Mouse (Mus musculus) midbrain, embryonic 15.5 days (tissue): ENCODE measurements at regions not wholly inside any gene's neighbourhood (a gene's known extent, or its start where the extent isn't known, plus 50 kb on each side); places are given as distances from the start of the nearest gene placed in this dataset.

ENCODE experiments used
- ATAC-seq: fragments of 200-750 bp; cut with Nextera tagmentation; replicated peaks from 2 replicates; pipeline ENCODE4 v1.8.0; 2017; ENCODE audit warnings: moderate TSS enrichment
- H3K27ac ChIP-seq: fragments of 300-500 bp; sonication (generic); 2 replicates; pipeline ENCODE4 v1.5.1; 2015; ENCODE audit warnings: mild to moderate bottlenecking, inconsistent platforms
- H3K27me3 ChIP-seq: fragments of 300-500 bp; sonication (generic); replicated peaks from 2 replicates; pipeline ENCODE4 v1.6.1; 2015; ENCODE audit warnings: inconsistent platforms
- H3K36me3 ChIP-seq: fragments of 300-500 bp; sonication (generic); replicated peaks from 2 replicates; pipeline ENCODE4 v1.6.1; 2015; ENCODE audit warnings: inconsistent platforms
- H3K4me1 ChIP-seq: fragments of 300-500 bp; sonication (generic); 2 replicates; pipeline ENCODE4 v1.6.1; 2015; ENCODE audit warnings: inconsistent platforms
- H3K4me2 ChIP-seq: fragments of 300-500 bp; sonication (generic); 2 replicates; pipeline ENCODE4 v1.6.1; 2015; ENCODE audit warnings: inconsistent platforms, mild to moderate bottlenecking, moderate library complexity
- H3K4me3 ChIP-seq: fragments of 300-500 bp; sonication (generic); 2 replicates; pipeline ENCODE4 v1.5.1; 2015; ENCODE audit warnings: mild to moderate bottlenecking, inconsistent platforms
- H3K9ac ChIP-seq: fragments of 300-500 bp; sonication (generic); 2 replicates; pipeline ENCODE4 v1.6.1; 2015; ENCODE audit warnings: mild to moderate bottlenecking, inconsistent platforms
- H3K9me3 ChIP-seq: fragments of 300-500 bp; sonication (generic); 2 replicates; pipeline ENCODE4 v1.6.1; 2016; ENCODE audit warnings: inconsistent platforms
- WGBS: fragments of 180-500 bp; shearing (Covaris S2); methylation state at CpG from one replicate; pipeline ENCODE4 v1.1.7; 2015; ENCODE audit warnings: mixed read lengths; 5-methylcytosine and 5-hydroxymethylcytosine counted together

GRCm38 (mm10) chr2:93135324-93135723 is 52.0 kb upstream of the Trp53i11 start:
- H3K36me3 ChIP-seq = no peaks in the 10 kb centered on the region
- no peak overlapping the region for H3K4me2 ChIP-seq
- no peaks in the 10 kb centered on the region for H3K9me3 ChIP-seq
- no peak overlapping the region for H3K27ac ChIP-seq
- H3K9ac ChIP-seq = no peak overlapping the region
- no peak for ATAC-seq
- 74% methylated on average over 7 of the region's 7 CpGs for WGBS
- H3K27me3 ChIP-seq = no peaks in the 10 kb centered on the region
- H3K4me3 ChIP-seq = no peak overlapping the region
- no peaks in the 10 kb centered on the region for H3K4me1 ChIP-seq

GRCm38 (mm10) chr2:93133301-93133971 is 53.9 kb upstream of the Trp53i11 start:
- Histone ChIP-seq H3K4me1 (no peaks in the 10 kb centered on the region), H3K27ac (no peak overlapping the region)

GRCm38 (mm10) chr2:93131825-93132623 is 55.3 kb upstream of the Trp53i11 start:
- Histone ChIP-seq H3K9me3 (no peaks in the 10 kb centered on the region), H3K9ac (no peak overlapping the region), H3K4me3 (no peak overlapping the region), H3K36me3 (no peaks in the 10 kb centered on the region), H3K27me3 (no peaks in the 10 kb centered on the region), H3K4me1 (no peaks in the 10 kb centered on the region), H3K27ac (no peak overlapping the region), H3K4me2 (no peak overlapping the region)
- 0 out of 2 replicates have a peak, but pooled peaks have one; percentile 37 for ATAC-seq
- WGBS = 59% methylated on average over 9 of the region's 9 CpGs

More at GRCm38 (mm10) chr2:93133301-93133971, 53.9 kb upstream of the Trp53i11 start:
- Histone ChIP-seq H3K9me3 (no peaks in the 10 kb centered on the region), H3K4me3 (no peak overlapping the region), H3K27me3 (no peaks in the 10 kb centered on the region), H3K4me2 (no peak overlapping the region), H3K9ac (no peak overlapping the region), H3K36me3 (no peaks in the 10 kb centered on the region)
- ATAC-seq = no peak
- 74% methylated on average over 10 of the region's 10 CpGs for WGBS

DNA sequence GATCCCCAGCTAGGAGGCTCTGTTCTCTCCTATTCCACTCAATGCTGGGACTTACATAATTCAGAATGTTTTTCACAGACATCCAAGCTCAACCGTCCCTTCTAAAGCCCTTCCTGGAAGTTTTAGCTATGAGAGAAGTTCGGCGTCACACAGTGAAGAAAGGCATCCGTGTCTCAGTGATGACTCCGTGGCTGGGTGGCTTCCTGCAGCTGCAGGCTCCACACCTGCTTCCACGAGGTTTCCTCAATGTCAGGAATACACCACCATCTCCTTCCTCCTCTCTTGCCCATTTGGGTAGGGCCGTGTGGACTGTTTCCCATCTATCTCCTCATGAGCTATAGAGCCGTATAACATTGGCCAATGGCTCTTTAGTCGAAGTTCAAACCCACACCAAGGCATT is 56.1 kb upstream of the Trp53i11 start:
- Histone ChIP-seq H3K4me1 (peaks cover 6% of the 10 kb centered on the region; the same call in 1 of the 2 replicates), H3K9me3 (no peaks in the 10 kb centered on the region), H3K27me3 (no peaks in the 10 kb centered on the region), H3K9ac (no peak overlapping the region), H3K36me3 (no peaks in the 10 kb centered on the region), H3K27ac (no peak overlapping the region), H3K4me2 (no peak overlapping the region), H3K4me3 (no peak overlapping the region)
- no peak for ATAC-seq
- 85% methylated on average over 9 of the region's 9 CpGs for WGBS

DNA sequence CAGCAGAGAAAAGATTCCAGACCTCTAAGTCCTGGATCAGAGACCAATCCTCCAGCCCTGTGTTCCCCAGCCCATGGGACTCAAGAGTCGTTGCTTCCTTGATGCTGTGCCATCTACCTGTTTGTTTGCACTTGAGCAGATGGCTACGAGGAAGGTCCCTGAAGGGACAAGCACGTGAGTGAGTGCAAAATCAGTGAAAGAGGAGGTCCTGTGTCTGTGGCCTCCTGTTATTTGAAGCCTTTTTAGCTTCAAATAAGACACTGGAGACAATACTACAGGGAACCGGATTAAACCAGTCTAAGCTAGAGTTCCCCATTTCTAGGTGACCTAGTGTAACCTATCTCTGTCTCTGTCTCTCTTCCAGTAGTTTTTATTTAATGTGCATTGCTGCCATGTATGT is 58.2 kb upstream of the Trp53i11 start:
- Histone ChIP-seq H3K4me3 (no peak overlapping the region), H3K27ac (no peak overlapping the region), H3K9me3 (no peaks in the 10 kb centered on the region), H3K36me3 (no peaks in the 10 kb centered on the region), H3K27me3 (no peaks in the 10 kb centered on the region), H3K9ac (no peak overlapping the region), H3K4me2 (no peak overlapping the region), H3K4me1 (peaks cover 10% of the 10 kb centered on the region)
- WGBS = 60% methylated on average over 4 of the region's 4 CpGs
- ATAC-seq = no peak

DNA sequence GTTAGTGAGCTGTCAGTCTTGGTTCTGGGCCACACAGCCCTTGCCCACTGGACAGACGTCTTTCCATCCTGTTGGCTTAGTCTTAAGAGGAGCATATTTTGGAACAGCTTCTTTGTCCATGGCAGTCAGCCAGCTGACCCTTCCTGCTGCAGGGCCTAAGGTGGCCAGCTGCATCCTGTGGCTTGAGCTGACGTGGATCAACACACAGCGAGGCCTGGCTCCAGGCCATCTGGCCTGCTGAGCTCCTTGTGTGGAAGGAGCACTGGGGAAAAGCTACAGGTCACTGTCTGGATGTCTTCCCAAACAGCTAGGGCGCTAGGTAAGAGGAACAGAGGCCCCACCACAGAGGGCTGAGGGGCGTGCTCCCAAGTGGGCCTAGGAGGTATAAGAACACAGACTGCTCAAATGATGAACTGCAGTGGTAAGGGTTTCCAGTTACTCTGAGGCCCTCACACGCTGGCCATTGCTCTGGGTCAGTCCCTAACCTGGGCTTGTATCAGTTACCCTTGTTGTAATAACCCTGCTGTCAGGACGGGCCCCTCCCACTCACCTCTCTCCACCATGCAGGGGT is 60.7 kb upstream of the Trp53i11 start:
- H3K4me3 ChIP-seq = no peak overlapping the region
- no peaks in the 10 kb centered on the region for H3K36me3 ChIP-seq
- 0 out of 2 replicates have a peak overlapping the region, but pooled peaks have one; percentile 4 for H3K27ac ChIP-seq
- H3K4me1 ChIP-seq = peaks cover 23% of the 10 kb centered on the region
- no peaks in the 10 kb centered on the region for H3K9me3 ChIP-seq
- H3K27me3 ChIP-seq = no peaks in the 10 kb centered on the region
- WGBS = 60% methylated on average over 7 of the region's 7 CpGs
- H3K4me2 ChIP-seq = no peak overlapping the region
- peak; percentile 40 for ATAC-seq
- no peak overlapping the region for H3K9ac ChIP-seq

- Histone ChIP-seq H3K9ac (no peak overlapping the region), H3K36me3 (no peaks in the 10 kb centered on the region), H3K4me3 (no peak overlapping the region), H3K27ac (0 out of 2 replicates have a peak overlapping the region, but pooled peaks have one; percentile 4), H3K9me3 (no peaks in the 10 kb centered on the region), H3K27me3 (no peaks in the 10 kb centered on the region), H3K4me1 (peaks cover 25% of the 10 kb centered on the region), H3K4me2 (no peak overlapping the region)
- WGBS = 38% methylated on average over 7 of the region's 7 CpGs
- peak; percentile 30 for ATAC-seq
These were observed 61.2 kb upstream of the Trp53i11 start for GRCm38 (mm10) chr2:93126112-93126511.

DNA sequence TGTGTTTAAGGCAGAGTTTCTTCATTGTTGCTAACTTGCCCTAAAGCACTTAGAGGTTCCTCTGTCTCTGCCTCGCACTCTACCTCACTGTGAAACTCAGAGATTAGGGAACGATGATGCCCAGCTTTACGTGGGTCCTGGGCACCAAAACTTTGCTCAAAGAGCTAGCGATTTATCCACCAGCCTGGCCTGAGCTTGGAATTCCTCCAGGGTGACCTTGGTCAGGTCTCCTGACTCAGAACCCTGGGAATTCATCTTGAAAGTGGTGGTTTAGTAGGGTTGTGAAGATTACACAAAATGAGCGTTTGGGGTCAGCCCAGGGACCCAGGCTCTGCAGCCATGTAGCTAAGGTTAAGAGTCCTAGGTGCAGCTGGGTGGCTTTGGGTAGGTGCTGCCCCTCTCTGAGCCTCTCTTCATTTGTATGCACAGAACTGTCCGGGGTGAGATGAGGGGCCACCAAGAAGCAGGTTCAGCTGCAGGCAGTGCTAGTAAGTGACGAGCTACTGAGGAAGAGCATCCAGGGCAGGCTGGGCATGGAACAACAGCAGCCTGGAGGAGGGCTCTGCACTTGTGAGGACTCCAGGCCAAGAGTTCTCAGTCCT is 62.4 kb upstream of the Trp53i11 start:
- ATAC-seq = no peak

GRCm38 (mm10) chr2:93123829-93124228 is 63.5 kb upstream of the Trp53i11 start:
- WGBS = 59% methylated on average over 11 of the region's 11 CpGs
- Histone ChIP-seq H3K4me3 (no peak overlapping the region), H3K9me3 (no peaks in the 10 kb centered on the region), H3K4me1 (peaks cover 36% of the 10 kb centered on the region), H3K9ac (no peak overlapping the region), H3K4me2 (no peak overlapping the region), H3K27me3 (no peaks in the 10 kb centered on the region), H3K36me3 (no peaks in the 10 kb centered on the region), H3K27ac (no peak overlapping the region)
- ATAC-seq = no peak

More for the DNA sequence above, 62.4 kb upstream of the Trp53i11 start:
- H3K27me3 ChIP-seq = no peaks in the 10 kb centered on the region
- no peak overlapping the region for H3K4me3 ChIP-seq
- no peaks in the 10 kb centered on the region for H3K9me3 ChIP-seq
- H3K36me3 ChIP-seq = no peaks in the 10 kb centered on the region
- no peak overlapping the region for H3K4me2 ChIP-seq
- WGBS = 87% methylated on average over 7 of the region's 7 CpGs
- H3K9ac ChIP-seq = no peak overlapping the region
- H3K4me1 ChIP-seq = peaks cover 25% of the 10 kb centered on the region
- no peak overlapping the region for H3K27ac ChIP-seq

DNA sequence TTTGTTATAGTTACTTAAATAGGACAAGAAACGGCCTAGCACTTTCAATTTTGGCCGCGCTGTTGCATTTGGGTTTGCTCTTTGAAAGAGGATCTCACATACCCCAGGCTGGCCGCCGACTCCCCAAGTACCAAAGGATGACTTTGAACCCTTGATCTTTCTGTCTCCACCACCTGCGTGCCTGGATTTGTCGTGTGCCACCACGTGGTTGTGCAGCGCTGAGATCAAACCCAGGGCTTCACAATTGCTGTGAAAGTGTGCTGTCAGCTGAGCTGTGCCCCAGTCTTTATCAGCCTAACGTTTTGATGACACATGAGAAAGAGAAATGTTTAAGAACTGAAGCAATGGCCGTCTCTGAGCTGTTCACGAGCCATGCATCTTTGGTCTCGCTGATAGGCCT is 67.0 kb upstream of the Trp53i11 start:
- H3K27me3 ChIP-seq = no peaks in the 10 kb centered on the region
- 79% methylated on average over 13 of the region's 13 CpGs for WGBS
- no peak overlapping the region for H3K4me3 ChIP-seq
- no peak overlapping the region for H3K9ac ChIP-seq
- H3K27ac ChIP-seq = no peak overlapping the region
- ATAC-seq = peak; percentile 18; the same call in 1 of the 2 replicates
- H3K4me1 ChIP-seq = peaks cover 28% of the 10 kb centered on the region
- no peaks in the 10 kb centered on the region for H3K36me3 ChIP-seq
- H3K4me2 ChIP-seq = no peak overlapping the region
- H3K9me3 ChIP-seq = no peaks in the 10 kb centered on the region

- H3K27ac ChIP-seq = no peak overlapping the region
- ATAC-seq = peak; percentile 49; the same call in 1 of the 2 replicates
- no peak overlapping the region for H3K4me2 ChIP-seq
- no peak overlapping the region for H3K9ac ChIP-seq
- 36% methylated on average over 8 of the region's 8 CpGs for WGBS
- H3K4me1 ChIP-seq = peaks cover 28% of the 10 kb centered on the region
- H3K27me3 ChIP-seq = no peaks in the 10 kb centered on the region
- no peak overlapping the region for H3K4me3 ChIP-seq
- H3K36me3 ChIP-seq = no peaks in the 10 kb centered on the region
- no peaks in the 10 kb centered on the region for H3K9me3 ChIP-seq
These were observed 68.3 kb upstream of the Trp53i11 start for GRCm38 (mm10) chr2:93119001-93119400.

DNA sequence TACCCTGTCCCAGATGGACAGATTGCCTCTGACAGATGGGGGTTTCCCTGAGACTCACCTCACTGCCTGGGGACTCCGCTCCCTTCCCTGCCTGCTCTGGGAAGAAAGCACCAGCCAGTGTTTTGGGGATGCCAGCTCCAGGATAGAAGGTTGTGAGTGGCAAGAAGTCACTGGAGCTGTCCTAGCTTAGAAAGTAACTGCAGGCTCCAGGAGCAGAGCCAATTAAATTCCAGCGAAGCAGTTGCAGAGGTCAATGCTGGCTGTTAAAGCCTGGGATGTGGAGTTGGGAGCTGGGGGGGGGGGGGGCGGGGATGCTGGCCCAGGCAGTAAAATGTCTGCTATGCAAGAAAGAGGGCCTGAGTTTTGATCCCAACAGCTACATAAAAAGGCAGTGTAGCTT is 69.3 kb upstream of the Prdm11 start:
- 62% methylated on average over 3 of the region's 3 CpGs for WGBS
- no peak overlapping the region for H3K4me3 ChIP-seq
- H3K36me3 ChIP-seq = no peaks in the 10 kb centered on the region
- no peak overlapping the region for H3K4me2 ChIP-seq
- H3K4me1 ChIP-seq = peaks cover 12% of the 10 kb centered on the region; the same call in 1 of the 2 replicates
- ATAC-seq = no peak
- no peaks in the 10 kb centered on the region for H3K9me3 ChIP-seq
- no peak overlapping the region for H3K27ac ChIP-seq
- H3K27me3 ChIP-seq = no peaks in the 10 kb centered on the region
- H3K9ac ChIP-seq = no peak overlapping the region
